Mouse (Mus musculus): ENCODE results near the gene Disc1.

The Disc1 gene

DNA sequence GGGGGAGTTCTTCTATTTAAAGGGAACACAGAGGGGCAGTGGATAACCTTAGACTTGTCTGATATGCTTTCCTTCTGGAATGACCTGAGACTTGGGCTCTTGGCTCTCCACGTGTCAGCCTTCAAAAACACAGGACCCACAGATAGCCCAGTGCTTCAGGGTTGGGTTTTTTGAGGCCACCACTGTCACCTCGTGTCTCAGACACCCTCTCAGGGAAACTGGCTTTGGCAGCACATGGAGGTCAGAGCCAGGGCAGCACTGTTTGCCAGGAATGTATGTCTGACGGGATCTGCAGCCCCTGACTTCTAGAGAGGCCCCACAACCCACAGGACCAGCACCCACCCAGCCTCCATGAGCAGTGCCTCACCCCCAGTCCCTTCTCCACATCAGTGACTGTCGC lies 120.9 kb downstream of the Disc1 start:
- intact Hi-C loops (cut with DNase I), result no loop called here

DNA sequence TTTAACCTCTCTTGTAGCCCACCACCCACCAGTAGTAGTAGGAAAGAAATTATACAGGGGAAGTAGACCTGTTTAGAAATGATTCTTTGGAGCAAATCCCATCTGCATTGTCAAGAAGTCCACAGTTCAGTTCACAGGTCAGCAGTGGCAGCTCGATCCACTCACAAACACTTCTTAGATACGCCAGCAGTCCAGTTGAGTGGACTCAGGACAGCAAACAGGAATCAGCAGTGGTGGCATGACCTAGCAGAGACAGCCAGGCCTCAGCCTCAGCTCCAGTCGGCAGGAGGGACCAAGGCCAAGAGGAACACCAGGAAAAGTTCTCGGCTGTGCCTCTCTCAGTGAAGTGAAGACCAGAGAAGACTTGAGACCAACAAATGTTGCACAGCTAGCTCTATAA lies 121.7 kb downstream of the Disc1 start:
- intact Hi-C loops (cut with DNase I), result no loop called here

DNA sequence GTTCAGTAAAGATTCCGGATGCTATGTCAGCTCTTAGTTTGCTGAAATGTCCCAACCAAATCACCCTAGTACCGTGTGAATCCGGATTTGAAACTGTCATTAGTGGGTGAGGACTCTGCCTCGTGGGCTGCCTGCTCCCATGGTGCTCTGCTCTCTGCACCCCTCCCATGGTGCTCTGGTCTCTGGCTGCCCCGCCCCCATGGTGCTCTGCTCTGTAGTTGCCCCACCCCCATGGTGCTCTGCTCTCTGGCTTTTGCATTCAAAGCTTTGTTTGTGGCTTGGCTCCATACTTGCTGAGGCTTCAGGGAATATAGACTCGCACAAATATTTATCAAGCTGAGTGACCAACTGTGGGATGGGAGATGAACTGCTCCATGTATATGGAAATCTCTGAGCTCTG lies 123.1 kb downstream of the Disc1 start:
- intact Hi-C loops (cut with DNase I), result no loop called here

DNA sequence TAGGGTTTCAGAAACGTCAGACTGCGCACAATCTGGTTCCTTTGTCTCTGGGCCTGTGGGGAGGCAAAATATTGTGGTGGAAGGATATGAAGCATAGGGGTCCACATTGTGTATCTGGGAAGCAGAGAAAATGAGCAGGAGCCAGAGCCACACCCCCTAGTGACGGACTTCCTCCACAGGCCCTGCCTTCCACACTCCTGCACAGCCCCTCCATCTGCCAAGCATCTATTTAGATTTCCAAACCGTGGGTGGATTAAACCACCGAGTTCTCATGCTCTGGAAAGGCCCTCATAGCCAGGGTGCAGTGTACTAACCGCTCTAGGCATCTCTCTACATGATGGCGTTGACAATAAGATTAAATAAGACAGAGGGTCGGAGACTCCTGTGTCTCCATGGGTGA lies 124.0 kb downstream of the Disc1 start:
- intact Hi-C loops (cut with DNase I), result no loop called here

DNA sequence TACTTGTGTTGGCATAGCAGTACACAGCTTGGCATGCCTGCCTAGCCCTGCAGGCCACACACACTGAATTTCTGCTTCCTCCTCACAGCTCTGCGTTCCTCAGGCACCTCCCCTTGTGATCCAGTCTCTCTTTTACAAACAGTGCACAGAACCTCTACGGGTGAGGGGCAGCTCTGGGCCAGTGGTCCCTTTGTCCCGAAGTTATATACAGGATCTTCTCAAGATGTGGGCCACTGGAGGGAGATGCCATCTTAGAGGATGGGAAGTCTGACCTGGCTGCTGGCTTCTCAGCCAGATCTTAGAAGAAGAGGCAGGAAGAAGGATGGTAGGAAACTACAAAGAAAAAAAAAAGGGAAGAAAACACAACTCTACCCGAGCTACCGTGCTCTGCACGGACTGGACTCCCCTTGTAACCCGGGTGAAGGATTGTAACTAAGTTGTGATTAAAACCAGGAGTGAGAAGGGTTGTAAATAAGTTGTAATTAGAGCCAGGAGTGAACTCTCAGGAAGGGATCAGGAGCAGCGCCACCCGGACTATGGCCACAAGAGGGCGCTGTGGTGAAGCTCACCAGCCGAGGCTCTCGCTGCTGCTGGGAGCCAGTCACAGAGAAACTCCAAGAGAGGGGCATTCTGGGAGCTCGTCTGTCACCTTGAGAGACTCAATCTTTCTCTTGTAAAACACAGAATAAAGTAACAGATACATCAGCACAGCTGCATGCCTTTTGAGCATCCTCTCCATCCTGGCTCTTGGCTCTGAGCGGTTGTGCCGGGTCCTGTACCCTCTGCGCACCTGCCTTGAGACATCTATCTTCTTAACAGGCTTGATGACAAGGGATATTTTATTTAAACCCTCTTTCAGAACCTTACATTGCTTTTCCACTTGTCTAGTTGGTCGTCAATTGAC lies 129.8 kb downstream of the Disc1 start:
- intact Hi-C loops (cut with DNase I), result loop anchor here (5.0 to 10.0 kb wide), 6 partner anchors 64 to 689 kb away; partner anchors contain the start of gene Sipa1l2

DNA sequence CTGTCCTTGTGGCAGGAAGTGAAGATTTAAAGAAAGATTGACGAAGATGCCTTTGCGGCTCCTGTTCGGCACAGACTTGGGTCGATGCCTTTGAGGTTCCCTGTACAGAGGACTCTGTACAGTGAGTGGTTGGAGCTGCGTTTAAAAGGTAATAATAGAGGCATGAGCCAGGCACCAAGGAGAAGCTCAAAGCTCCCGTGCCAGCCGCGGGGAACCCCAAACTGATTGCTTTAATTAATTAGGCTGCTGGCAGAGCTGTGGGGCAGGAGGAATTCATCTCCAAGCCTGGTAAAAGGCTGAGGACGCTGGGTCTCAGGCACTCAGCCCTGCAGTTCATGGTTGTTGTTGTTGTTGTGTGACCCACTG lies 130.4 kb downstream of the Disc1 start:
- intact Hi-C loops (cut with DNase I), result loop anchor here (5.0 to 10.0 kb wide), 6 partner anchors 63 to 688 kb away; partner anchors contain the start of gene Sipa1l2

DNA sequence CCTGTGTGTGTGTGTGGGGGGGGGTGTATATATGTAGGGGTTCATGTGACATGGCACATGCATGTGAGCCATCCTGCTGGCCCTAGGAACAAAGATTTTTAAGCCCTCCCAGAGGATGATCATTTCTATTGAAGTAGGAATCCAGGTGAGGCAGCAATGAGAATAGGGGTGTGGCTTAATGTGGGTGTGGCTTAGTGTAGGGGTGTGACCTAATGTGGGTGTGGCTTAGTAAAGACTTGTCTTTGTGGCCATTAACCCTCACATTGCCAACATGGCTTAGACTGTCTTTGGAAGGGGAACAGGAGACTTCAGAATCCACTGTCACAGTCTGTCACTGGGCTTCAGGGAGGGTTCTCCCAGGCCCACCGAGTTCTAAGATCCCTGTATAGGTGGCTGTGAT lies 130.9 kb downstream of the Disc1 start:
- intact Hi-C loops (cut with DNase I), result loop anchor here (5.0 to 10.0 kb wide), 6 partner anchors 62 to 687 kb away; partner anchors contain the start of gene Sipa1l2

DNA sequence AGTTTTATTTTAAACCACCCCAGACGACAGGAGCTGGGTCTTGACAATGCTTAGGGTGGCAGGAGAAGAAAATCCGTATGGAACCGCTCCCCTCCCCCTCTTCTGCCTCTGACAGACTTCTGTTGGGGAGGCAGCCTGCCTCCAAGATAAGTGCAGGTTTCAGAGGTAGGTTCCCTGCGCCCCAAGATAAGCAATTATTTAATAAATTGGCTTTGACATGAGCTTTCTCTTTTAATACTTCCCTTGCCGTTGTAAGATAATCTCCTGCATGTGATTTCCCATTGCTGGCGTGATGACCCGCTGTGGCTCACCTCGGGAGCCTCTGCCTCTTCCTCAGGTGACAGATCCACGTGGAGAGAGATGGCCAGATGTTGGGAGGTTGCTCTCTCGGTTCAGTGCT lies 133.0 kb downstream of the Disc1 start:
- intact Hi-C loops (cut with DNase I), result loop anchor here (10.0 kb wide), 2 partner anchors 148 to 548 kb away; no protein-coding TSS in a partner anchor

DNA sequence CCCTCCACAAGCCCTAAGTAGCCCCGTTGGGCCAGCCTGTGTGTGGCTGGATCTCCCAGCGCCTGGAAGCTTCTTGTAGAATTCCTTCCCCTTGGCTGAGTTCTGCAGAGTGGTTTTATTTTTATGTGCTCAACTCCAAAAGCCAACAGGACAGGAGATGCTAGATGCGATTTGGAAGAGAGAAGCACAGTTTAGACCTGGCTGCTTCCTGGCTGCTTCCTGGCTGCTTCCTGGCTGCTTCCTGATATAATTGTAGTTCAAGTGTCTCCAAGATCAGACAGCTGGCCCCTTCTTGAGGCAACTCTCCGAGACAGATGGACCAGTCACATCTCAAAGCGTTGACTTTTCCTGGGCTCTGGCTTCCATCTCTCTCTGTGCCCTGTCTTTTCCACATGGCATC lies 139.7 kb downstream of the Disc1 start:
- intact Hi-C loops (cut with DNase I), result no loop called here

DNA sequence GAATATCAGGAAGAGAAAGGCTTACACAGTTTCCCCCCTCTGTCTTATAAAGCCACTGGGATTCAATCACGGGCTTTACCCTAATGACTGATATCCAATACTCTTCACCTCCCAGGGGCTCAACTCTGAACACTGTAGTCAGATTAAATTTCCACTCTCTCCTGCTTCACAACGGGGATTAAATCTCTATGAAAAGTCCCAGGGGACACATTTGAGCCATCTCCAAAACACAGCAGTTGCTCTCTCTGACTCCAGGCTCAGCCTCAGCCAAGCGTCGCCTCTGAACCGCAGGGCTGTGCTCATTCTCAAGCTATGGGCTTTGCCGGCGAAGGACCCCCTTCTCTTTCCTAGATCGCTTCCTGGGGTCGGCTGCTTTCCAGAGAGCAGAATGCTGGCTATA lies 141.1 kb downstream of the Disc1 start:
- intact Hi-C loops (cut with DNase I), result no loop called here

DNA sequence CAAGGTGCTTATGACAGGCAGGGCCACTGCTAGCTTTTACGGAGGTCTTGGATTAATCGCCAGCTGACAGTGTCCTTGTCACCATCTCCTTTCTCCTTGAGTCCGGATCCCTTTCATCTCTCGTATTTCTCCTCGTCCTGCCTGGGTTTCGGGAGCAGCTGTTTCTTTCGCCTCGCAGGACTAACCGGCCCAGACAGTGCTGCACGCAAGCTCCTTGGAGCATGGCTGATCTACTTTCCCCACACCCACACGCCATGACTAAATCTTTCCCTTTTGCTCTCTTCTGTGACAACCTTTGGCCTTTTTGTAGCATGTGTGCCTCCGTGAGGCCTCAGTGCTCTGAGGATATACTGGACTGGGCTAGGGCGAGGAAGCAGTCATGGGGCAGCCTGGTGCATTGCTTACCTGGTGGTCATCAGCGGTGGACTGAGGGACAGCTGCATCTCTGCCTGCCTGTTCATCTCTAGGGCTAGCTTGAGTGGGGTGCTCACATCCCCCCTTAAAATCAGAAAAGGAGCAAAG lies 142.6 kb downstream of the Disc1 start:
- intact Hi-C loops (cut with DNase I), result no loop called here

DNA sequence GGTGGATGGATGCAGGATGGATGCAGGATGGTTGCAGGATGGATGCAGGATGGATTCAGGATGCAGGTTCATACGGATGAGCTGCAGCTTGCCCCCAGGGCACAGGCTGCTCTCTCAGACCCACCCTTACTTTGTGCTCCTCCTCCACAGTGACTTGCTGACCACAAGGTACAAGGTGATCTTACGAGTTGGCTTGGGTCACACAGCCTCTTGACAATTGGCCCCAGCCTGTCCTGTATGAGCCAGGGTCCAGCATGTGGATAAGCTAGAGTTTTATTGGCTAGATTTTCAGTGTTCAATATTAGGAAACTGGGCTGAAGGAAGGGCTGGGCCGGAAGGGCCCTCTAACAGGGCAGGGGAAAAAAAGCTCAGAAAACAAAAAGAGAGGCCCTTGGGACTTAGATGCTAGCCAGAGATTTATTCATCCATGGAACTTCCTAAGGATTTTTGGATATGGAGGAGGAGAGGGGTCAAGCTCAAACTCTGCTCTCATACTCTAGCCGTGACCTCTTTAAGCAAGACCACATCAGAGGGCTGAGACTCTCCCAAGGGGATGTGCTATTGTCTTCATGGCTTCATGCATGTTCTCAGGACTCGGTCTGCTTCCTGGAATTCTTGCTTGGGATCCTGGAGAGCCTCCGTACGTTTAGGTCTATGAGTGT lies 143.5 kb downstream of the Disc1 start:
- intact Hi-C loops (cut with DNase I), result no loop called here

DNA sequence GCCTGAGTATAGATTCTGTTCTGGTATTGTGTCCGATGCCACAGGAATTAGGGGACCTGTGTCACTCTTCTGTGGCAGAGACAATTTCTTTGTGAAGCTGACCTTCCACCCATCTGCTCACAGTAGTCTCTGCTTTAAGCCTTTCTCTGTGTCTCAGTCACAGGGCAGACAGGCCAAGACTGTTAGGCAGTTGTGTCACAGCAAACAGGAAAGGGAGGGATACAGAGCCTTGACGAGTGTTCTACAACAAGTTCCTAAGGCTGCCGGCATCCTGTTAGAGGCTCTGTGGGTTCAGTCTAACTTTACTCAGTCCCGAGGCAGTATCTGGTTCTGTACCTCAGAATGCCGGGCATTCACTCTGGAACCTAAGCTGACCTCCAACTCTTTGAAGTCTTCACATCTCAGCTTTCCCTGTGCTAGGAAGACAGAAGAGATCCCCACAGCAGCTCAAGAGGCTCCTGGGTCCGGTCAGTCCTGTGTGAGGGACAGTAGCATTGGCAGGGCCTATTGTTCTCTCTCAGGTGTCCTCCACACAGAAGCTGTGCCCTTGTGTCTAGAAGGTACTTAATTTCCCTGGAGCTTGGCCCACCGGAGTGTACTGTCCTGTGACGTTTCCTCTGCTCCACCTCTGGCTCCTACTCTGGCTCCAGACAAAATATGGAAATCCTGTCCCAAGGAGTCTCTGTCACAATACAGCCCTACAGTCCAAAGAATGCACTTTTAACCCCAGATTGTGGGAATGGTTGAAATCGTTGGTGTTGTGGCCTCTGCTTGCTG lies 144.6 kb downstream of the Disc1 start:
- intact Hi-C loops (cut with DNase I), result no loop called here

DNA sequence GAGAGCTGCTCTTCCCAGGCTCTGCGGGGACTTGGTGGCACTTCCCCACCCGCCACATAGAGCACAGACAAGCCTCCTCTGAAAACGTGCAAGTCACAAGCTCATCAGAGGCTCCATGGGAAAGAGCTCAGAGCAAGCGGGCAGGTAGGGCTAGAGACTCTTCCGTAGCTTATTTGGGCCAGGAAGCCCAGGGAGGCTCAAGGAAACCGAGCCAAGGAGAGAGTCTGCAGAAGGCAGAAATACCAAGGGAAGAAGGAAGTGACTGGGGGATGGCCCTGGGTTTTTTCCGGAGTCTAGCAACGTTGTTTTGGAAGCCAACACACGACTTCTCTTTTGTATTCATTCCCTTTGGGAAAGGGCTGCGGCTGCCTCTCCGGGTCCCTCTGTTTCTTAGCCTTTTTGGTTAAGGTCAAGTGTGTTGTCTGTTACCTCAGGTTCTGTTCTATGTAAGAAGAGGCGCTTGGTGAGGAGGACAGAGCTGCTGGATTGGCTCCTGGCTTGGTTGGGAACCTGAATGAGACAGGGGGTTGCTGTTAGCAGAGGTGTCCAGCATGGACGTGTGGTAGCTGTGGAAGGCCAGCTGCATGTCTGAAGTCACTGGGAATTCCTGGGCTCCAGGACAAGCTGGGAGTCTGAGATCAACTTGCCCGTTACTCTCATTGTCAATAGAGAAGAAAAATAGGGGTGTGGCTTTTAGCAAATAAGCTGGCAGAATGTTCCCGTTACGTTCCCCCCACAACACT lies 145.4 kb downstream of the Disc1 start:
- intact Hi-C loops (cut with DNase I), result no loop called here

DNA sequence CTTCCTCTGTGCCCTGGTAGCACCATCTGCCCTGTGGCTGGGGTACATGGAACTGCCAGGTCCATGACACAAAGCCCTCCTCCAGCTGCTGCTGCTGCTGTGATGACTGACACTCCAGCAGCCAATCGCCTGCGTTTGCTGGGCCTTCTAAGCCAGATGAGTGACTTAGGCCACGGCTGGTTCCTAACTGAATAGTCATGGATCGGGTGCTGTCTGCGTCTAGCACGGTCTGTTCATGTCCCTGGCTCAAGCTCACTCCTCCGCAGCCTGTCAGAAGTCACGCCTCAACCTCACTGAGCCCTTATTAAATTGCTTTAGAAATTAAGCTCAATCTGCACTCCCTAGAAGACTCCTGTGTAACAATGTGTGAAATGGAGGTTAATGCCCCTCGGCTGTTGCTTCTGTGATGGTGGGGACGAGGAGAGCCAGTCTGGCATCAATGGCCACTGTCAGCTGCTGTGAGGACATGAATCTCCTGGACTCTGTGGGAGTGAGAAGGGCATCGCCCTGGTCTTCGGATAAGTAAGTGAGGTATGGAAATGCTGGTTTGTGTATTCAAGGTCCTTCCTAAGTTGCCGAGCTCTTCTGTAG lies 146.4 kb downstream of the Disc1 start:
- intact Hi-C loops (cut with DNase I), result no loop called here

DNA sequence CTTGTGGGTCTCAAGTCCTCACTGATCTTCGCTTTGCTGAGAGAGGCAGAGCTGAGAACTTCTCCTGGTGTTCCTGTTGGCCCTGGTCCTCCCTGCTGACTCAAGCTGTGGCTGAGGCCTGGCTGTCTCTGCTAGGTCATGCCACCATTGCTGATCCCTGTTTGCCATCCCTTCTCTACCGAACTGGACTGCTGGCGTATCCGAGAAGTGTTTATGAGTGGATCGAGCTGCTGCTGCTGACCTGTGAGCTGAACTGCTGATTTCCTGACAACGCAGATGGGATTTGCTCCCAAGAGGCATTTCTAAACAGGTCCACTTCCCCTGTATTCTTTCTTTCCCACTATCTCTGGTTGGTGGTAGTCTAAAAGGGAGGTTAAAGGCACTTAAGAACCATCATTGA lies 147.7 kb downstream of the Disc1 start:
- intact Hi-C loops (cut with DNase I), result no loop called here

DNA sequence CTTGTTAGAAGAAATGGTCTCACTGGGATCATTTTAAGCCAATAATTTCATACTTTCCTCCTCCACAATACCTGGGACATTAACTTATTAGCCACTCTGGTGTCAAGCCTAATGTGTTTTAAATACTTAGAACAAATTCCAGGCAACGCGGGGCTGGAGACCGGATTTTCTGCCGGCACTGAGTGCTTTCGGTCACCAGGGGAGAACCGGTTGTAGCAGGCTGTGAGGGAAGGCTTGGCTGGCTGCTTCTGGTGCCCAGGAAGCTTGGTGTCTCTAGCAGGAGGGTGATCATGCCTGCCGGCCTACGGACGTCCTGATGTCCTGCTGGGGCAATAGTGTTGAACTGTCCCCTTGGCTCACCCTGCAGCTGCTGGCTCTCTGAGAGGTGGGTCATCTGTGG lies 149.0 kb downstream of the Disc1 start:
- intact Hi-C loops (cut with DNase I), result no loop called here

DNA sequence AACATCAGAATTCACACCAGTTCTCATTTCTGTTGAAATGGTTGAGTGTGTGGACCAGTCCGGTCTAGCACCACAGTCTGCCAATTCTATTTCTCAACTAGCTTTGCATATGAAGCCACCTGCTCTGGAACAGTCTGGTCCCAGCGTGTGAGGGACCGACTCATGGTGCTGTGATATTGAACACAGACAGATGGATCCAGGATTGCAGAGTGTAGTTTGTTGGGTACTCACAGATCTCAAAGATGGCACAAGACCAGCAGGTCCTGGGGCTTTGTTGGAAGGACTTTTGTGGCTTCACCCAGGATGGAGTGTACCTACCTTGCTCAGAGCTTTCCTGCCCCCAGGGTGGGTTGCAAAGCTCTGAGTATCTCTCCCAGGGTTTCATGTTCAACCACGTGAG lies 151.6 kb downstream of the Disc1 start:
- intact Hi-C loops (cut with DNase I), result no loop called here

DNA sequence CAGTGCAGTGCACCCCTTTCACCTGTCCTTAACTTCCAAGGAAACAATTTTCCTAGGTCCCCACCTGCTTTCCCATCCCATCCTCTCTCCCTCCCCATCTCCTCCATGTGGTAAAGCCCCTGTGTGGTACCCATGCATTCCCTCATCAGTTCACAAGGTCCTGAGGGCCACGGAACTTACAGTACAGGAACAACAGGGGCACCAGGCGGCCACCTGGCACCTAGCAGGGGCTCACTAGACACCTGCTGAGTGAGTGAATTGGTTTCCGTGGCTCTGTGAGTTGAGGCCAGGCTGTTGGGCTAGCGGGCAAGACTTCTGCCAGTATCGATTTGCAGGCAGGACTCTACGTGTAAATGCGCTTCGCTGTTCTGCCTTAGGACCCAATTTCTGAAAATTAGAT lies 152.4 kb downstream of the Disc1 start:
- intact Hi-C loops (cut with DNase I), result no loop called here

DNA sequence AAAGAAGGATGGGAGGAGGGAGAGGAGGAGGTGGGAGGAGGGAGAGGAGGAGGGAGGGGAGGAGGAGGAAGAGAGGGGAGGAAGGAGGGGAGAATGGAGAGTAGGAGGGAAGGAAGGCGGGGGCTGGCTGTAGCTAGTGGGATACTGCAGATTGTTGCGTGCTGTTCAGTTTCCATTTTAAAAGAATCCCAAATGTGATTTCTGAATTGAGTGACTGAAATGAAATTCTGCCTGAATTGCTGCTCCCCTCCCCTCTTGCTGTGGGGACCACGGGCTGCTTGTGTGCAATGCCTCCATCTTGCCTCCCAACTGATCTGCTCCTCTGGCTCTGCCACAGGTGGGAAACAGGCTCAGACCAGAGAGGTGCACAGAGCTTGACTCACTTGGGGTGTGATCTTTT lies 153.0 kb downstream of the Disc1 start:
- intact Hi-C loops (cut with DNase I), result no loop called here

Measured in adrenal gland (tissue).